ENCODE assay signal across 15 mouse cellular contexts in genomic region chr10:76641894-76642627, GRCm38 (mm10). TPM values are rescaled to one million over a fixed set of nuclear protein-coding genes. Genes with fewer than 3 reads are reported as not detected.
DNase-seq lines count a peak whose midpoint lies in the region; ATAC-seq and TF ChIP-seq lines count a peak whose summit lies in the region.
"Had no signal": no experiment of that assay in that cellular context is flagged by ENCODE, and none has a peak within 500 bp of the region (broad histone marks: within the 10 kb centered on the region; RNA-seq: fewer than 3 reads in every experiment).

No protein-coding gene starts in this region.

- TF ChIP-seq POLR2A in limb, embryonic 14.5 days (IDR thresholded peaks at IDR 0.05; ENCODE audit: borderline replicate concordance, extremely low read depth, insufficient read depth, insufficient read length), result no peak

- WGBS in kidney, embryonic 14.5 days, result 91% methylated on average over 13 of the region's 13 CpGs
- 85% methylated on average over 13 of the region's 13 CpGs for WGBS in limb, embryonic 14.5 days
- WGBS in forebrain, embryonic 15.5 days, result 80% methylated on average over 13 of the region's 13 CpGs

- peak overlapping the region; percentile 62; the same call in 1 of the 2 replicates for H3K27ac ChIP-seq in kidney, embryonic 14.5 days (ENCODE audit: low read depth, low read length)
- H3K27ac ChIP-seq in brown adipose tissue, adult 24 weeks (replicated peaks; ENCODE audit: low read depth, low read length), result peak overlapping the region; percentile 48; the same call in 1 of the 2 replicates
- H3K27ac ChIP-seq in limb, embryonic 14.5 days (replicated peaks; ENCODE audit: low read depth, low read length), result peak overlapping the region; percentile 91
- no peak overlapping the region for H3K27ac ChIP-seq in forebrain, embryonic 15.5 days (replicated peaks)
- H3K27ac ChIP-seq: liver, embryonic 12.5 days; midbrain, embryonic 15.5 days had no signal

- no peak overlapping the region for H3K4me3 ChIP-seq in kidney, embryonic 14.5 days (ENCODE audit: low read length)
- no peak overlapping the region for H3K4me3 ChIP-seq in brown adipose tissue, adult 24 weeks (ENCODE audit: insufficient read depth, low read depth, low read length)
- no peak overlapping the region for H3K4me3 ChIP-seq in limb, embryonic 14.5 days (replicated peaks; ENCODE audit: low read length)
- H3K4me3 ChIP-seq in forebrain, embryonic 15.5 days, result no peak overlapping the region
- H3K4me3 ChIP-seq: liver, embryonic 12.5 days; midbrain, embryonic 15.5 days had no signal

- no peak overlapping the region for H3K9ac ChIP-seq in kidney, embryonic 14.5 days (ENCODE audit: low read depth, low read length)
- H3K9ac ChIP-seq in limb, embryonic 14.5 days (ENCODE audit: low read depth, low read length, severe bottlenecking), result no peak overlapping the region
- no peak overlapping the region for H3K9ac ChIP-seq in forebrain, embryonic 15.5 days (replicated peaks)
- H3K9ac ChIP-seq: liver, embryonic 12.5 days; midbrain, embryonic 15.5 days had no signal

- no peaks in the 10 kb centered on the region for H3K36me3 ChIP-seq in kidney, embryonic 14.5 days (ENCODE audit: control insufficient read depth, insufficient read depth, low read length)
- no peaks in the 10 kb centered on the region for H3K36me3 ChIP-seq in limb, embryonic 14.5 days (ENCODE audit: control insufficient read depth, insufficient read depth, low read length)
- no peaks in the 10 kb centered on the region for H3K36me3 ChIP-seq in forebrain, embryonic 15.5 days
- H3K36me3 ChIP-seq: liver, embryonic 12.5 days; midbrain, embryonic 15.5 days had no signal

- no peak overlapping the region for H3K4me2 ChIP-seq in kidney, embryonic 14.5 days (replicated peaks; ENCODE audit: low read depth, low read length)
- no peak overlapping the region for H3K4me2 ChIP-seq in limb, embryonic 14.5 days (replicated peaks; ENCODE audit: low read depth, low read length, severe bottlenecking)
- H3K4me2 ChIP-seq in forebrain, embryonic 15.5 days (replicated peaks), result no peak overlapping the region
- H3K4me2 ChIP-seq: liver, embryonic 12.5 days; midbrain, embryonic 15.5 days had no signal

- H3K27me3 ChIP-seq in kidney, embryonic 14.5 days (ENCODE audit: control insufficient read depth, insufficient read depth, low read length), result no peaks in the 10 kb centered on the region
- H3K27me3 ChIP-seq in limb, embryonic 14.5 days (ENCODE audit: control insufficient read depth, insufficient read depth, low read length), result no peaks in the 10 kb centered on the region
- H3K27me3 ChIP-seq in forebrain, embryonic 15.5 days, result no peaks in the 10 kb centered on the region
- H3K27me3 ChIP-seq: liver, embryonic 12.5 days; midbrain, embryonic 15.5 days had no signal

- no peaks in the 10 kb centered on the region for H3K4me1 ChIP-seq in kidney, embryonic 14.5 days (ENCODE audit: control insufficient read depth, insufficient read depth, low read length)
- H3K4me1 ChIP-seq in brown adipose tissue, adult 24 weeks (ENCODE audit: control insufficient read depth, insufficient read depth, insufficient read length, low read length), result peaks cover 14% of the 10 kb centered on the region
- H3K4me1 ChIP-seq in limb, embryonic 14.5 days (ENCODE audit: control insufficient read depth, insufficient read depth, low read length), result peaks cover 16% of the 10 kb centered on the region
- H3K4me1 ChIP-seq in forebrain, embryonic 15.5 days, result no peaks in the 10 kb centered on the region
- H3K4me1 ChIP-seq: liver, embryonic 12.5 days; midbrain, embryonic 15.5 days had no signal

- DNase-seq in cerebellum, postnatal 10 days, result peak; percentile 23 to 24
- no peak for DNase-seq in cerebellum, postnatal 14 days
- no peak for DNase-seq in kidney, postnatal 36 days
- DNase-seq in limb, embryonic 14.5 days (ENCODE audit: low spot score), result no peak
- DNase-seq in urinary bladder, postnatal 10 days (ENCODE audit: low spot score), result no peak
- DNase-seq: adrenal gland, postnatal 36 days; cerebellum, postnatal 36 days; kidney, postnatal 25 days; thymus, postnatal 4 days had no signal

- H3K9me3 ChIP-seq in kidney, embryonic 14.5 days (ENCODE audit: control insufficient read depth, low read length), result no peaks in the 10 kb centered on the region
- H3K9me3 ChIP-seq in limb, embryonic 14.5 days (ENCODE audit: control insufficient read depth, low read length), result no peaks in the 10 kb centered on the region
- no peaks in the 10 kb centered on the region for H3K9me3 ChIP-seq in forebrain, embryonic 15.5 days
- H3K9me3 ChIP-seq: liver, embryonic 12.5 days; midbrain, embryonic 15.5 days had no signal

- no peak for ATAC-seq in kidney, embryonic 14.5 days (ENCODE audit: low FRiP score, low TSS enrichment)
- ATAC-seq in limb, embryonic 14.5 days (ENCODE audit: low FRiP score, low read depth), result no peak
- ATAC-seq in forebrain, embryonic 15.5 days (replicated peaks), result no peak
- ATAC-seq: forebrain, embryonic 16.5 days; liver, embryonic 12.5 days; midbrain, embryonic 15.5 days had no signal

RNA-seq across cellular contexts. Expression of gene Col6a2, which starts 18.6 kb away (rescaled TPM):
- 19.8 and 22.0 TPM in 2 replicates for polyA plus RNA-seq in kidney, embryonic 14.5 days (2014; fragmentation: Nextera tagmentation; extraction: Ambion mirVana)
- 34.7 and 42.3 TPM in 2 replicates for polyA plus RNA-seq in brown adipose tissue, adult 24 weeks (2012; ENCODE audit: insufficient read depth, insufficient read length, missing spikeins)
- polyA plus RNA-seq in limb, embryonic 14.5 days (2012; rRNA removed), result 365 and 415 TPM in 2 replicates
- polyA plus RNA-seq in limb, embryonic 14.5 days (2014; fragmentation: Nextera tagmentation; extraction: Ambion mirVana), result 178 and 197 TPM in 2 replicates
- polyA plus RNA-seq in forebrain, embryonic 15.5 days (2015; fragmentation: Nextera tagmentation; extraction: Ambion mirVana), result 7.4 and 7.9 TPM in 2 replicates

Comparison
In these comparisons a context has a peak if more than half of its experiments do, and no peak if none do; other contexts are left out.
1. DNase-seq: peak in cerebellum, postnatal 10 days (2 of 2); none in cerebellum, postnatal 14 days (0 of 2), kidney, postnatal 36 days (0 of 2), limb, embryonic 14.5 days (single experiment) and urinary bladder, postnatal 10 days (single experiment).